Mouse (Mus musculus) MEL (cell line): ENCODE measurements at regions not wholly inside any gene's neighbourhood (a gene's known extent, or its start where the extent isn't known, plus 50 kb on each side); places are given as distances from the start of the nearest gene placed in this dataset.

ENCODE experiments used
- GABPA ChIP-seq: IDR thresholded peaks from 2 replicates; pipeline ENCODE4 v1.6.1; 2012; ENCODE audit warnings: low read depth, mild to moderate bottlenecking, inconsistent platforms, low read length, improper control_type of control experiment, moderate library complexity
- MAFK ChIP-seq: IDR thresholded peaks from 2 replicates; pipeline ENCODE4 v1.6.1; 2011; ENCODE audit warnings: low read depth, mild to moderate bottlenecking, low read length, improper control_type of control experiment, borderline replicate concordance
- POLR2A ChIP-seq, 2 experiments: IDR thresholded peaks; 2 replicates each; pipeline ENCODE4 v1.6.1; 2011 to 2012; ENCODE audit warnings: low read length in 2 of 2, mild to moderate bottlenecking in 2 of 2, control low read depth in 1 of 2, improper control_type of control experiment in 1 of 2, low read depth in 1 of 2, moderate library complexity in 1 of 2; ENCODE audit not compliant: control insufficient read depth in 1 of 2, insufficient read depth in 1 of 2, poor library complexity in 1 of 2

GRCm38 (mm10) chr14:18476795-18477320 lies 145.2 kb upstream of the Ube2e1 start:
- TF ChIP-seq GABPA = no peak
- no peak for TF ChIP-seq POLR2A (IDR thresholded peaks at IDR 0.05; ENCODE audit: control insufficient read depth in 1 of 2, insufficient read depth in 1 of 2, low read depth in 1 of 2, low read length in 2 of 2, poor library complexity in 1 of 2)
- no peak for TF ChIP-seq MAFK
